Mouse (Mus musculus): Measurements from ENCODE around the gene Hhat. TPM values are rescaled to one million over a fixed set of nuclear protein-coding genes. Genes with fewer than 3 reads are reported as not detected.

The Hhat gene
- polyA plus RNA-seq, 1 experiment from 2014 or later: 9.6 TPM

DNA sequence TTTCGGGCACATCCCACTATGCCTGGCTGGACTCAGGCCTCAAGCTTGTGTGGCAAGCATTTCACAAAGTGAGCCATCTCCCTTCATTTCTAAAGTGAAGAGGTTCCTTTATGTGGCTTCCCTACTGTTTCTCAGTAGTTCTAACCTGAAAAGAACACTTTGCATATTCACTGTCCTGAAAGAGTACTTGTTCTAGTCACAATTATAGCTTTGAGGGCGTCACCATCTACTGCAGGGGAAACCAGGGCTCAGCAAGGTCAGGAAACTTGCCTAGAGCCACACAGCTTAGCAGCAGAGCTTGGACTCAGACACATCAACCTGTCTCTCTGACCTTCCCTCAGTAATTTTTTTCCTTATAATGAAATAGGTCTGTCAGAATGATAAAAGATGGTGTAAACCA is 6.5 kb downstream of the Hhat start:
- Histone ChIP-seq H3K27me3 (replicated peaks; ENCODE audit: control insufficient read depth, insufficient read depth, low read length) (no peaks in the 10 kb centered on the region), H3K9ac (ENCODE audit: low read depth, low read length) (no peak overlapping the region), H3K4me1 (ENCODE audit: control insufficient read depth, insufficient read depth, low read length) (peaks cover under 1% of the 10 kb centered on the region; the same call in 1 of the 2 replicates), H3K4me2 (ENCODE audit: low read depth, low read length) (no peak overlapping the region), H3K36me3 (ENCODE audit: control insufficient read depth, insufficient read depth, low read length) (no peaks in the 10 kb centered on the region), H3K27ac (ENCODE audit: low read length) (no peak overlapping the region), H3K9me3 (ENCODE audit: control insufficient read depth, low read length) (no peaks in the 10 kb centered on the region), H3K4me3 (ENCODE audit: low read length) (no peak overlapping the region)
- no peak for ATAC-seq
- 66% methylated on average over 2 of the region's 2 CpGs for WGBS

DNA sequence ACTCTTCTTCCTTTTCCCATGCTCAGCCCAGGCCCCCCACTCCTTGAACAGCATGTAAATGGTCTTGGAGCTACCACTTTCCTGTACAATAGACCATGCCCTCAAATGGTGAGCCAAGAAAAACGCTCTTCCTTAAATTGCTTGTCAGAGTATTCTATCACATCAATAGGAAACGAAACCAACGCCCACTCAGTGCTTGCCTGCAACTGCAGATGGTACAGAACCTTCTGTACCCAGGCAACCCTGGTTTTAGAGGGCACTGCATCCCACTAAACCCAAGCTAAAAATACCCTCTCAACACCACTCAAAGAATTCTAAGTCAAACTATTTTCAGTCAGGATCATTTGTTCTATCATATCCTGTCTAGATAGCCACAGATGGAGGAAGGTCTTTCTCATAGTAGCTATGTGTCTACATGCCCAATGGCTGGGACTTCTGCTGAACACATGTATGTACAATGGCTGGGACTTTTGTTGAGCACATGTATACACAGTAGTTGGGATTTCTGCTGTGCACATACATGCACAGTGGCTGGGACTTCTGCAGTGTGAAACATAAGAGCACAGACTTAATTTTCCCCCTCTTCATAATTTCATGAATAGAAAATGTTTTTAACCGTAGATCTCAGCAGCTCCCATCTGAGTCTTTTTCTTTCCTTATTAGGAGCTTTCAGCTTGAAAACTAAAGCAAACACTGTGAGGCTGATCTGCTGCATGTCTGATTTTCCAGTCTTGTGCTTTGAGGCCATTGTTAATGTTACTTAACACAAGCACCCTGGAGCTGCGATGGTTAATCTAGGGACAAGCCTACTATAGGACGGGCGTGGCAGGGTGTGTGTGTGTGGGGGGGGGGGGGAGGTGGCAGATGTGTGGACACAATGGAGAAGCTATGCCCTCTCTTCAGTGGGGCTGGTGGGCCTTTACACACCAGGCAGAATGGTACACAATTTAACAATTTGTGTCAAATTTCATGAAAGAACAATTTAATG is 7.8 kb downstream of the Hhat start:
- peak; percentile 61 for ATAC-seq

DNA sequence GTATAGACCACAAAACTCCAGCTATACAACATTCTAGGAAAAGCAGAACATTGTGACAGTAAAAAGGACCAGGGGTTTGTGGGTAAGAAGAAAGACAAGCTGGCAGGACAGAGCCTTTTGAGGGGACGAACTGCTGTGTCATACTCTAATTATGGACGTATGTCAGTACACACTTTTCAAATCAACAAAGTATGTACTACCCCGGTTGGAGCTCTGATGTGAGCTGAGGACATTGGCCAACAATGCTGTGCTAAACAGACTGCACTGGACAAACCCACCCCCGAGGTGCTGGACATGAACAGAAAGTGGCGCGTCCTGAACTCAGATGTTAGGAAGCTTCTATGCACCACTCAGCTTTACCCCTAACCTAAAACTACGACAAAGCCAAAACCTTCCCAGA is 14.3 kb downstream of the Hhat start:
- no peak overlapping the region for H3K4me3 ChIP-seq (ENCODE audit: low read length)
- H3K36me3 ChIP-seq (ENCODE audit: control insufficient read depth, insufficient read depth, low read length): no peaks in the 10 kb centered on the region
- ATAC-seq: no peak
- H3K27ac ChIP-seq (ENCODE audit: low read length): no peak overlapping the region
- WGBS: 87% methylated on average over 7 of the region's 7 CpGs
- peaks cover 6% of the 10 kb centered on the region; the same call in 1 of the 2 replicates for H3K4me1 ChIP-seq (ENCODE audit: control insufficient read depth, insufficient read depth, low read length)
- no peaks in the 10 kb centered on the region for H3K9me3 ChIP-seq (ENCODE audit: control insufficient read depth, low read length)
- no peak overlapping the region for H3K4me2 ChIP-seq (ENCODE audit: low read depth, low read length)
- H3K9ac ChIP-seq (ENCODE audit: low read depth, low read length): no peak overlapping the region
- H3K27me3 ChIP-seq (replicated peaks; ENCODE audit: control insufficient read depth, insufficient read depth, low read length): no peaks in the 10 kb centered on the region

More for the DNA sequence above, 7.8 kb downstream of the Hhat start:
- no peaks in the 10 kb centered on the region for H3K9me3 ChIP-seq (ENCODE audit: control insufficient read depth, low read length)
- H3K4me1 ChIP-seq (ENCODE audit: control insufficient read depth, insufficient read depth, low read length): no peaks in the 10 kb centered on the region; the same call in 1 of the 2 replicates
- 65% methylated on average over 7 of the region's 7 CpGs for WGBS
- H3K27ac ChIP-seq (ENCODE audit: low read length): no peak overlapping the region
- H3K27me3 ChIP-seq (replicated peaks; ENCODE audit: control insufficient read depth, insufficient read depth, low read length): no peaks in the 10 kb centered on the region
- no peaks in the 10 kb centered on the region for H3K36me3 ChIP-seq (ENCODE audit: control insufficient read depth, insufficient read depth, low read length)
- no peak overlapping the region for H3K9ac ChIP-seq (ENCODE audit: low read depth, low read length)
- no peak overlapping the region for H3K4me2 ChIP-seq (ENCODE audit: low read depth, low read length)
- no peak overlapping the region for H3K4me3 ChIP-seq (ENCODE audit: low read length)

DNA sequence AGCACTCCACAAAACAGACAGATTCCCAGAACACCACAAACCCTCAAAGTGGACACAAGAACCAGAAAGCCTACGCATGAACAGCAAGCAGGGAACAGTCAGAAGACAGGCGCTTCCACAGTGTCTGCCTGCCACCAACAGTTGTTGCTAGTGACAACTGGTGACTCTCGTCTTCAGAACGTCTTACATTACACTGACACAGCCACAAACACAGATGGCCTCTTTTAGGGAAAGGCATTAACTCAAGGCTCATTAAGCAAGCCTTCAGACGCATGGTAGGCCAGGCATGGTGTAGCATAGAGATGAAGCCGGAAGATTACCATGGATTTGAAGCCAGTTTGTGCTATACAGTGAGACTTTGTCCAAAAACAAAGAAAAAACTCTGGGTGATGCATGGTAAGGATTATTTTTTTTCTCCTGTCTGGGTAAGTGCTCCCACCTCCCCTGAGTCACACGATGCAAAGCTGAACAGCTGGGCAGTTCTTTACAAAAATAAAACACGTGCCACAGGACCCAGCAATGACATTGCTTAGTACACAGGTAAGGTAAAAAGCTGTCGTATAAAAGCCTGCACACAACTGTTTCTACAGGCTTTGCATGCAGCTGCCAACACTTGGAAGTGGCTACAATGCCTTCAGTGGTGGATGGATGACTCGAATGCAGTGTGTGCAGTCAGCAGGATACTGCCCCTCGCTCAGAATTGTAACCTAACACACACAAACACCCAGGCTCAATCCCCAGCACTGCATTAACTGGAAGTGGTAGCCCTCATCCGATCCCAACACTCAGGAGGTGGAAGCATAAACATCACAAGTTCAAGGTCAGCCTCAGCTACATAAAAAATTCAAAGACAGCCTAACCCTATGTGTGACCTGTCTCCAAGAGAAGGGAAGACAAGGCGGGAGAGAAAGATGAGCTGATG is 15.1 kb downstream of the Hhat start:
- Histone ChIP-seq H3K4me3 (ENCODE audit: low read length) (no peak overlapping the region), H3K9me3 (ENCODE audit: control insufficient read depth, low read length) (no peaks in the 10 kb centered on the region), H3K4me2 (ENCODE audit: low read depth, low read length) (no peak overlapping the region), H3K36me3 (ENCODE audit: control insufficient read depth, insufficient read depth, low read length) (no peaks in the 10 kb centered on the region), H3K4me1 (ENCODE audit: control insufficient read depth, insufficient read depth, low read length) (peaks cover 6% of the 10 kb centered on the region; the same call in 1 of the 2 replicates), H3K27me3 (replicated peaks; ENCODE audit: control insufficient read depth, insufficient read depth, low read length) (no peaks in the 10 kb centered on the region), H3K27ac (ENCODE audit: low read length) (no peak overlapping the region), H3K9ac (ENCODE audit: low read depth, low read length) (no peak overlapping the region)
- 70% methylated on average over 13 of the region's 13 CpGs for WGBS
- ATAC-seq: no peak

DNA sequence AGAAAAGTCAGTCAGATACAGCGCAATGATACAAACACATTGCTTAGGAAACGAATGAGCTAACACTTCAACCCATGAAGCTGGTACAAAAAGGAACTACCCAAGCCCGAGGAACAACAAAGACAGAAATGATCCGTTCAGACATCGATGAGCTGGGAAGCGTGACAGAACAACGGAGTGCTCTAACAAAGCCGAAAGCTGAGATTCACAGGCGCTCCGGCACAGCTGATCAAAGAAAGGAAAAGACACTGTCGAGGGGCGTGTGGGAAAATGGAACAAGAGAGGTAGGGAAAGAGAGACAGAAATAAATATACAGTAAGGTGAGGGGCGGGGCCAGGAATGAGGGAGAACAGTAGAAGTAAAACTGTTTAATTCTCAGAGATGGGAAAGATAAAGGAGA is 15.8 kb downstream of the Hhat start:
- 84% methylated on average over 13 of the region's 13 CpGs for WGBS
- no peaks in the 10 kb centered on the region for H3K36me3 ChIP-seq (ENCODE audit: control insufficient read depth, insufficient read depth, low read length)
- H3K4me3 ChIP-seq (ENCODE audit: low read length): no peak overlapping the region
- no peak overlapping the region for H3K27ac ChIP-seq (ENCODE audit: low read length)
- no peak overlapping the region for H3K9ac ChIP-seq (ENCODE audit: low read depth, low read length)
- H3K4me1 ChIP-seq (ENCODE audit: control insufficient read depth, insufficient read depth, low read length): peaks cover 6% of the 10 kb centered on the region; the same call in 1 of the 2 replicates
- no peak overlapping the region for H3K4me2 ChIP-seq (ENCODE audit: low read depth, low read length)
- H3K9me3 ChIP-seq (ENCODE audit: control insufficient read depth, low read length): no peaks in the 10 kb centered on the region
- H3K27me3 ChIP-seq (replicated peaks; ENCODE audit: control insufficient read depth, insufficient read depth, low read length): no peaks in the 10 kb centered on the region
- ATAC-seq: no peak

DNA sequence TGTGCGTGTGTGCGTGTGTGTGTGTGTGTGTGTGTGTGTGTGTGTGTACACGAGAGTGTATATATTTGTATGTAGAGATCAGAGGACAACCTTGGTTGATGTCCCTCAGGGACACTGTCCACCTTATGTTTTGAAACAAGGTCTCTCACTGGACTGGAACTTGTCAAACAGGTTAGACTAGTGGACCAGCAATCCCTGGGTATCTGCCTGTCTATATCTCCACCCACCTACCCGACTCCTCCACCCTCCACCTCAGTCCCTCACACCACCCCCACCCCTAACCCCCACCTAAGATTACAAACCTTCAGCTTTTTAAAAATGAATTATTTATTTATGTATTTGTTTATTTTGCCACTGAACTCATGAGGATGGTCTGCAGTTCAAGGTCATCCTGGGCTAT is 16.8 kb downstream of the Hhat start:
- H3K4me2 ChIP-seq (ENCODE audit: low read depth, low read length): no peak overlapping the region
- no peaks in the 10 kb centered on the region for H3K27me3 ChIP-seq (replicated peaks; ENCODE audit: control insufficient read depth, insufficient read depth, low read length)
- H3K27ac ChIP-seq (ENCODE audit: low read length): no peak overlapping the region
- H3K9me3 ChIP-seq (ENCODE audit: control insufficient read depth, low read length): no peaks in the 10 kb centered on the region
- H3K9ac ChIP-seq (ENCODE audit: low read depth, low read length): no peak overlapping the region
- peak; percentile 52; the same call in 1 of the 2 replicates for ATAC-seq
- H3K4me1 ChIP-seq (ENCODE audit: control insufficient read depth, insufficient read depth, low read length): peaks cover 6% of the 10 kb centered on the region; the same call in 1 of the 2 replicates
- 80% methylated on average over 4 of the region's 4 CpGs for WGBS
- H3K4me3 ChIP-seq (ENCODE audit: low read length): no peak overlapping the region
- H3K36me3 ChIP-seq (ENCODE audit: control insufficient read depth, insufficient read depth, low read length): no peaks in the 10 kb centered on the region

DNA sequence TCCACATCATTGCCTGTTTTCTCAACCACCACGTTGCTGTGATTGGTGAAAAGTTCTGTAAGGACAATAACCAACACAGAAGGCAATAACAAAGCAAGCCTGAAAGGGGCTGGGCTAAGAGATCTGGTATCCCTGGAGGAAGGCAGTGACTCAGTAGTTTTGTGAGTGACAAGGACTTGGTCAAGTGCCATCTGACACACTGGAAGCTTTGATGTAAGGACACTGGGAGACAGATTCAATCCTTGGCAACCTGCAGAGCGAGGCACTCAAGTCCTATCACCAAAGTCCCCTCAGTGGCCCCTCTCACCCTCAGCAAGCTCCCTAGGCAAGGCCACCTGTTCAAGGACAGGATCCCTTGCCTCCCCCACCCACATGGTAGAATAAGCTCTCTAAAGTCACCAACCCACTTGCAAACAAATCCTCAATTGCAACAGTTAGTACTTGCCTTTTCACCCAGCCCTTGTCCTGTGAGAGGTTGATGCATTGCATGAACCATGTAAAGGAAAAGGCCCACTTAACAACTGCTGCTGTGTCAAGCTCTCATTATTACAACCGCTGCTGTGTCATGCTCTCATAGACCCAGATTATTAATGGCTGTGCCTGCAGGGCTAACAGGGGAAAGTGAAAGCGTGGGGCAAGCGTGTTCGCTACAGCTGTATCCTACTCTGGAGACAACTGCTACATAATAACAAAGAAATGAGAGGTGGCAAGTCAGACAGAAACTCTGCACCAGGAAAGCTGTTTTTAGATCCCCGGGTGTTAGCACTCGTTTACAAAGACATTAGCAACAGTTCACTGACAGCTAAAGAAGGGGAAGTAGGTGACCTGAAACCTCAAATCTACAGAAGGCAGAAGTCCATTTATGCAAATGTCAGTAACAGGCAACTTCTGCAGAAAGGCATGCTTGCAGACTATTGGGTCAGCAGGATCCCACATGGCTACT is 18.1 kb downstream of the Hhat start:
- H3K9me3 ChIP-seq (ENCODE audit: control insufficient read depth, low read length): no peaks in the 10 kb centered on the region
- peaks cover 6% of the 10 kb centered on the region; the same call in 1 of the 2 replicates for H3K4me1 ChIP-seq (ENCODE audit: control insufficient read depth, insufficient read depth, low read length)
- peak; percentile 64; the same call in 1 of the 2 replicates for ATAC-seq
- no peak overlapping the region; the same call in 1 of the 2 replicates for H3K27ac ChIP-seq (ENCODE audit: low read length)
- no peaks in the 10 kb centered on the region for H3K36me3 ChIP-seq (ENCODE audit: control insufficient read depth, insufficient read depth, low read length)
- no peaks in the 10 kb centered on the region for H3K27me3 ChIP-seq (replicated peaks; ENCODE audit: control insufficient read depth, insufficient read depth, low read length)
- 38% methylated on average over 8 of the region's 8 CpGs for WGBS
- H3K4me3 ChIP-seq (ENCODE audit: low read length): peak overlapping the region; percentile 8; the same call in 1 of the 2 replicates
- 0 out of 2 replicates have a peak overlapping the region, but pooled peaks have one; percentile 27 for H3K4me2 ChIP-seq (ENCODE audit: low read depth, low read length)
- peak overlapping the region; percentile 18; the same call in 1 of the 2 replicates for H3K9ac ChIP-seq (ENCODE audit: low read depth, low read length)

DNA sequence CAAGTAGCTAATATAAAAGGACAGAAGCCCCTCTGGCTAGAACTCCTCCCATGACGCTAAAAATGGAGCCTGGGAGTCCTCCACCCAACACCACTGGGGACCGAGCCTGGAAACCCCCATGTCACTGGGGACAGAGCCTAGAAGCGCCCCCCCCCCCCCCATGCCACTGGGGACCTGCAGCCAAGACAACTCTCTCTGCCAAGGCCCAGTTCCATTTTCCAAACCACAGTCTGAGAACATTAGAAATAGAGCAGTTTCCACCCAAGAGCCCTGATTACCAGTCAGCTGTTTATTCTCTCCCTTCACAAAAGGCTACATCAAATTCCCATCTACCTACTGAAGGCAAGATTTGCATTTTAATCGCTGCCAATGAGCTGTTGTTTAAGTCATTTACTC is 21.0 kb downstream of the Hhat start:
- H3K9me3 ChIP-seq (ENCODE audit: control insufficient read depth, low read length): no peaks in the 10 kb centered on the region
- 65% methylated on average over 4 of the region's 4 CpGs for WGBS
- no peaks in the 10 kb centered on the region for H3K27me3 ChIP-seq (replicated peaks; ENCODE audit: control insufficient read depth, insufficient read depth, low read length)
- no peak overlapping the region for H3K4me2 ChIP-seq (ENCODE audit: low read depth, low read length)
- no peaks in the 10 kb centered on the region for H3K36me3 ChIP-seq (ENCODE audit: control insufficient read depth, insufficient read depth, low read length)
- H3K4me3 ChIP-seq (ENCODE audit: low read length): no peak overlapping the region
- ATAC-seq: no peak
- peaks cover 6% of the 10 kb centered on the region; the same call in 1 of the 2 replicates for H3K4me1 ChIP-seq (ENCODE audit: control insufficient read depth, insufficient read depth, low read length)
- H3K9ac ChIP-seq (ENCODE audit: low read depth, low read length): no peak overlapping the region
- H3K27ac ChIP-seq (ENCODE audit: low read length): no peak overlapping the region
